Mouse (Mus musculus) neural tube, embryonic 13.5 days (tissue): Measurements from ENCODE around the gene Krt84. TPM values are rescaled to one million over a fixed set of nuclear protein-coding genes. Genes with fewer than 3 reads are reported as not detected.
A peak's percentile ranks its signal among the peaks of the same experiment; 100 is the strongest.
"Not testable (repeated sequence)": the region's sequence is repeated elsewhere in the genome, so short reads cannot be mapped to it uniquely, and the experiment has no call there.

Experiments
- ATAC-seq: fragments of 200-750 bp; cut with Nextera tagmentation; 2 replicates; pipeline ENCODE4 v1.8.0; 2017; ENCODE audit warnings: low read depth, mild to moderate bottlenecking, moderate TSS enrichment, moderate library complexity
- H3K27ac ChIP-seq: fragments of 300-500 bp; sonication (generic); replicated peaks from 2 replicates; pipeline ENCODE4 v1.5.1; 2015; ENCODE audit warnings: moderate library complexity, mild to moderate bottlenecking, inconsistent platforms
- H3K27me3 ChIP-seq: fragments of 300-500 bp; sonication (generic); 2 replicates; pipeline ENCODE4 v1.6.1; 2015; ENCODE audit warnings: mild to moderate bottlenecking, inconsistent platforms
- H3K36me3 ChIP-seq: fragments of 300-500 bp; sonication (generic); 2 replicates; pipeline ENCODE4 v1.6.1; 2015; ENCODE audit warnings: mild to moderate bottlenecking, inconsistent platforms
- H3K4me1 ChIP-seq: fragments of 300-500 bp; sonication (generic); replicated peaks from 2 replicates; pipeline ENCODE4 v1.6.1; 2015; ENCODE audit warnings: inconsistent platforms
- H3K4me2 ChIP-seq: fragments of 300-500 bp; sonication (generic); 2 replicates; pipeline ENCODE4 v1.6.1; 2015; ENCODE audit warnings: inconsistent platforms, mild to moderate bottlenecking, moderate library complexity
- H3K4me3 ChIP-seq: fragments of 300-500 bp; sonication (generic); 2 replicates; pipeline ENCODE4 v1.5.1; 2015; ENCODE audit warnings: mild to moderate bottlenecking, inconsistent platforms
- H3K9ac ChIP-seq: fragments of 300-500 bp; sonication (generic); 2 replicates; pipeline ENCODE4 v1.6.1; 2015; ENCODE audit warnings: moderate library complexity, mild to moderate bottlenecking, inconsistent platforms
- H3K9me3 ChIP-seq: fragments of 300-500 bp; sonication (generic); 2 replicates; pipeline ENCODE4 v1.6.1; 2016; ENCODE audit warnings: inconsistent platforms
- WGBS: fragments of 180-500 bp; shearing (Covaris S2); methylation state at CpG from one replicate; pipeline ENCODE4 v1.1.7; 2015; 5-methylcytosine and 5-hydroxymethylcytosine counted together
- polyA plus RNA-seq: library from polyadenylated mRNA; unstranded; fragments of >200 nt; fragmentation: Nextera tagmentation; extraction: Ambion mirVana; gene quantifications from 2 replicates; pipeline ENCODE4 v1.2.1, GENCODE M21; 2015

Krt84 gene
- polyA plus RNA-seq, 1 experiment from 2014 or later: not detected

DNA sequence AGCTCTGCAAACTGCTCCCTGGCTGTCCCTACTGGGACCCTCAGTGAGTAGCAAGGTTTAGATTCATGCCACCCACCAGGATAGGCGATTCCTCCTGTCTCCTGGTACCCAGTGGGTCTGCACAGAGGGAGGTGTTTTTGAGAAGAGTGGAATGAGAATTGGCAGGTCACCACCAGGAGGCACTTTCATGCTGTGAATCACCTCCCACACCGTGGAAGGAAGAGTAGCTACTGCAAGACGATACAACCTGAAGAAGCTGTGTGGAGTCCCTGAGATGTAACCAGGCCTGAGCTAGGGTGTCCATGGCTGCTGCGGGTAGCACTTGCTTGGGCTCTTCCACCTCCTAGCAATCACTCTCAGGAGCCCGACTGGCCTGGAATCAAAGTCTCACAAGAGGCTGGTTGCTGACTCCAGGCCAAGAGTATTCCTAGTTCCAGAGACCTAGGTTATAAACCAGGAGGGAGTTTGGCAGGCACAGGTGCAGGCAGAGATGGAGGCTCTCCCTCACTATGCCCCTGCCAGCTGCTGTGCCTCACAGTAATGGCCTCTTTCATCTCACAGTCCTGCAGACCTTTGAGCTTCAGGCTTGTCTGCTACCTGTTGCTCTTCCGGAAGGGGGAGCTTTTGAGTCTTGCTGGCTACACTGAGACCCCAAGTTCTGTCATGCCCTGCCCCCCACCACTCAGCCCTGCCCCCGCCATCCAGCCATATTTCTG, 5.4 kb upstream of the Krt84 start:
- Histone ChIP-seq H3K4me2 (no peak overlapping the region), H3K9me3 (no peaks in the 10 kb centered on the region), H3K4me1 (peaks cover 8% of the 10 kb centered on the region), H3K4me3 (no peak overlapping the region), H3K27ac (no peak overlapping the region), H3K36me3 (no peaks in the 10 kb centered on the region), H3K9ac (no peak overlapping the region), H3K27me3 (no peaks in the 10 kb centered on the region)
- 39% methylated on average over 7 of the region's 7 CpGs for WGBS
- ATAC-seq: no peak

DNA sequence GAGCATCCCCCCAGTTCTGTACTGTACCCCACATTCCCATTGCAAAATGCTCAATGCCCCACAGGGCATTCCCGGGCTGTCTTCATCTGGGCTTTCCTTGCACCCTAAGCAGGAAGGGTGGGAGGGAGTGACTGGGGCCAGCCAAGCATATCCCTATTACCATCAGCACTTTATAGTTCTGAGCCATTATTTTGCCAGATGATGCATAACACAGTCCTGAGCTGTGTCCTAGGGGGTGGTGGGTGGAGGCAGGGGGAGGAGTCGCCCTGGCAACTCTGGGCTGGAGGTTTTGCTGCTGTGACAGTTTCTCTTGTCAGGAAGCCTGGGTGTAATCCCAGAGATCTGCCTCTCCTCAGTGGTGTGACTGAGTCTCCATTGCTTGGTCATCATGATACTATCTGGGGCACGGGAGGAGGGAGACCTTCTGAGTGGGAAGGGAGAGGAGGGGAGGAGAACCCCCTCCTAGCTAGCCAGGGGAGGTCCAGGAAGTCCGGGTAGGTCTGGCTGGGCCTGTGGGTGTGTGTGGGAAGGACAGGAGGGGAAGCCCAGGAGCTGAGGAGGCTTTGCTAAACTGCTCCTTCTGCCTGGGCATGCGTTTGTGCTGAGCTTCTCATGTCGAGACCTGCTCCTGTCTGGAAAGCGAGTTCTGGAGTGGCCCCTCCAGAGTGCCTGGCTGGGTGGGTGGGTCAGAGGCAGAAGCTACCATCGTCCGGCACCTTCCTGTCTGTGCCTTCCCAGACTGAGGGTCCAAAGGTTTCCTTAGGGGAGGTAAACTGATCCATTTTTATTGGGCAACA, 3.6 kb upstream of the Krt84 start:
- Histone ChIP-seq H3K36me3 (no peaks in the 10 kb centered on the region), H3K4me3 (no peak overlapping the region), H3K9me3 (no peaks in the 10 kb centered on the region), H3K9ac (no peak overlapping the region), H3K27me3 (no peaks in the 10 kb centered on the region), H3K4me2 (no peak overlapping the region), H3K27ac (no peak overlapping the region), H3K4me1 (peaks cover 8% of the 10 kb centered on the region)
- WGBS: 67% methylated on average over 9 of the region's 9 CpGs
- peak; percentile 53; the same call in 1 of the 2 replicates for ATAC-seq

DNA sequence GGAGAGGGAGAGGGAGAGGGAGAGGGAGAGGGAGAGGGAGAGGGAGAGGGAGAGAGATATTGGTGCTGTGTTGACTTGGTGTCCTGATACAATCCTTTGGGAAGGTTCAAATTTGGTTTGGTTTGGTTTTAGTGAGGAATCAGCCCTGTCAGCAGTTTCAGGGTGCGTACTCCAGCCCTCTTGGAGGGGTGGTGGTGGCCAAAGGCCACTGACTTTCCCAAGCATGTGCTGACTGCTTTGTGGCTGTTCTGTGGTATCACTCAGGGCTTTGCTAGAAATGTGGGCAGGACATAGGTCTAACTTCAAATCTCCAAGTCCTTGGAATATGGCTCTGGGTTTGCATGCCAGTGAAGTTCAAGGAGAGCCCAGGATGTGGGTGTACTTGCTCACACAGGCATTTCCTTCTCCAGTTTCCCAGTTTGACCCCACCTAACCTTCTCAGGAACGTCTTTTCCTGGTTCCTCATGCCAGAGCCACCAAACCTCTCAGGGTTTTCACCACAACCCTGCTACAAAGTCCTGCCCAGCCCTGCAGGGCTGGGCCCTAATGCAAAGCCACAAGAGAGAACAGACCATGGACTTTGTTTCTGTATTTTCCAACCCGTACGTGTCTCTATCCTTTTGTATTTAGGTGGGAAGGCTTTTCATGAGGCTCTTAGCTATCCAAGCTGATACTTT, 9.9 kb downstream of the Krt84 start:
- H3K4me2 ChIP-seq: no peak overlapping the region
- WGBS: 86% methylated on average over 4 of the region's 4 CpGs
- no peaks in the 10 kb centered on the region for H3K36me3 ChIP-seq
- peaks cover 6% of the 10 kb centered on the region; the same call in 1 of the 2 replicates for H3K27me3 ChIP-seq
- ATAC-seq: no peak
- no peak overlapping the region for H3K4me3 ChIP-seq
- H3K27ac ChIP-seq: no peak overlapping the region
- no peak overlapping the region for H3K9ac ChIP-seq
- H3K9me3 ChIP-seq: no peaks in the 10 kb centered on the region
- no peaks in the 10 kb centered on the region for H3K4me1 ChIP-seq

DNA sequence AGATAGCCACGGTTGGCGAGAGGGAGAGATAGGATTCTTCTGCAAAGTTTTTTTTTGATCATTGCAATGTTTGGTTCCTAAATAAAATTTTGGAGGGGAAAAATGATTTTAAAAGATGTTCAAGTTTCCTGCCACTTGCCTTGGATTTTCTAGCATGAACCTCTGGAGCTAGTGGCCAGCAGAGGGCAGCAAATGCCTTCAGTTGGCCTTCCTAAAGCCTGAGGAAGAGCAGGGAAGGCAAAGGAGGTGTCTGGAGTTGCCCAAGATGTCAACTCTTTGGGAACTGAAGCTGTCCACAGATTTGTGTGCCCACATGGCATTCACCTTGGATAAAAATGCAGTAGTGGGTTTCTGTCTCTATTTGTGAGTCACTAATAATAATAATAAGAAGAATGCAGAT, 12.8 kb downstream of the Krt84 start:
- Histone ChIP-seq H3K27me3 (peaks cover 6% of the 10 kb centered on the region; the same call in 1 of the 2 replicates), H3K27ac (no peak overlapping the region), H3K4me1 (no peaks in the 10 kb centered on the region), H3K9me3 (no peaks in the 10 kb centered on the region), H3K9ac (no peak overlapping the region), H3K36me3 (no peaks in the 10 kb centered on the region), H3K4me2 (no peak overlapping the region), H3K4me3 (no peak overlapping the region)
- WGBS: 16% methylated on average over 2 of the region's 2 CpGs
- ATAC-seq: no peak

DNA sequence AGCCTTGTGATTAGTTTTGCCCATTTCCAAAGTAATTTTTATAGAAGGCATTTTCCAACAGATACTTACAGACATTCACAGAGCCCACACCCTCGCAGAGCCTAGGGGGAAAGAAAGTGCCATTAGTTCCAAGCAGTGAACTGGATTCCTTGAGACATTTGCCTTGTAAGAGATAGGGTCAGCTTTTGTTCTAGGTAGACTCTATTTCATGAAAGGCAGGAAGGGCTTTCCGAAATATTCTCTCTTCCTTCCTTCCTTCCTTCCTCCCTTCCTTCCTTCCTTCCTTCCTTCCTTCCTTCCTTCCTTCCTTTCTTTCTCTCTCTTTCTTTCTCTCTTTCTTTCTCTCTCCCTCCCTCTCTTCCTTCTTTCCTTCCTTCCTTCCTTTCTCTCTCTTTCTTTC, 15.5 kb downstream of the Krt84 start, which contains the start of gene Gm49425:
Gene Gm49425 (minus strand): TSS at position 101 of the 400 bp plus-strand sequence.
- not testable (repeated sequence) for ATAC-seq, H3K27me3 ChIP-seq
- 76% methylated on average over 2 of the region's 2 CpGs for WGBS

DNA sequence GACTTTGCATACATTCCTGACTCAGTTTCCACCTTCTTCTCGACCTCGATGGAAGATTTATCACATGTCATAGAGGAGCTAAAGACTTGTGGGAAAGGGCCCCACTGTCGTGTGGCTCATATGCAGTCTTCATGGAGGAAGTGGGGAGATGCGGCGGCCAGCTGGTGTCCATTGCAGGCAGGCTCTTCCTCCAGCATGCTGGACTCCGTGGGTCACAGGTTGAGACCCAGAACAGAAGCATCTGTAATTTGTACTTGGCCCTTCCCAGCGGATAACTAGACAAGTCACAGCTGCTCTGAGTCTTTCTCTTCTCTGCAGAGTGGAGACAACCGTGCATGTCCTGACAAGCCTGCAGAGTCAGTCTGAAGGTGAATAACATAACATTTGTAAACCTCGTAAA, 24.4 kb downstream of the Krt84 start:
- H3K36me3 ChIP-seq: no peaks in the 10 kb centered on the region
- no peaks in the 10 kb centered on the region for H3K9me3 ChIP-seq
- no peaks in the 10 kb centered on the region for H3K4me1 ChIP-seq
- no peaks in the 10 kb centered on the region for H3K27me3 ChIP-seq
- ATAC-seq: no peak
- WGBS: 77% methylated on average over 9 of the region's 9 CpGs
- no peak overlapping the region for H3K4me3 ChIP-seq
- H3K4me2 ChIP-seq: no peak overlapping the region
- H3K27ac ChIP-seq: no peak overlapping the region
- H3K9ac ChIP-seq: no peak overlapping the region

More for the DNA sequence above, 15.5 kb downstream of the Krt84 start, which contains the start of gene Gm49425:
- H3K27ac ChIP-seq, H3K4me3 ChIP-seq, H3K9me3 ChIP-seq, H3K4me1 ChIP-seq, H3K36me3 ChIP-seq, H3K4me2 ChIP-seq, H3K9ac ChIP-seq: not testable (repeated sequence)

DNA sequence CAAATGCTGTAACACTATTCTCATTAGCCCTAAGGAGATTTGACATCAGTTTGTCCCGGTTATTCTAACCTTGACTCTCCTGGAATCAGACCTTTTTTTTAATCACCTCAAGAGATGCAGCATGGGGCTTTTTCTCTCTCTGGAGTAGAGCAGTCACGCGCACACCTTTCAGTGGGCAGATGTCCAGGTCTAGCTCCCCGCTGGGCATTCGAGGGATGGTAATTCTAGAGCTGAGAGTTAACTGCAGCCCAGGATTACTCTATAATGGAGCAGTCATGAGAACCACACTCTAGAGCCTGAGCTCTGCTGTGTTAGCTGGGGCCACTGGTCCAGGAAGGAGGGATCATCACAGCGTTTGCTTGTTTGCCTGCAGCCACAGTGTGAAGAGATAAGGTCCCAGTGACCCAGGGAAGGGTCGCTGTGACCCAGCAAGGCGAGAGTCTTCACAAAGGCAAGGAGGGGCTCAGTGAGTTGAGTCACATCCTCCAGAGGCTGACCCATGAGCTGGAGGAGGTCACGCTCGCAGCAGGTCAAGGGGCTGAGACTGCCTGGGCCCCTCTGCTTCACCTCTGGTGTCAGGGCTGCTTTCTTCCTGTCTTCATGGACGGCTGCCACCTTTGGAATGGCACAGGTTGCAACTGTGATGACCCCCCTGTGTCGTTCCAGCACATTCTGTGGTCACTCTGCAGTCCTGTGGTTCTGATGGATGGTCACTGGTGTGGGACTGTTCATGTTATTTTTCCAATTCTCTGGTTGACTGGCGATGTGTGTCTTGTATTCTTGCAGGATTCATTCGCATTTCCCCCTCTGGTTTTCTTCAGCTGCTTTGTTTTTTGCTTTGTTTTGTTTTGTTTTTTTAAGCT, 25.5 kb downstream of the Krt84 start:
- H3K4me2 ChIP-seq: no peak overlapping the region
- ATAC-seq: no peak
- no peak overlapping the region for H3K9ac ChIP-seq
- H3K4me3 ChIP-seq: no peak overlapping the region
- no peaks in the 10 kb centered on the region for H3K27me3 ChIP-seq
- H3K9me3 ChIP-seq: no peaks in the 10 kb centered on the region
- H3K36me3 ChIP-seq: no peaks in the 10 kb centered on the region
- no peak overlapping the region for H3K27ac ChIP-seq
- WGBS: 71% methylated on average over 14 of the region's 14 CpGs
- no peaks in the 10 kb centered on the region for H3K4me1 ChIP-seq

DNA sequence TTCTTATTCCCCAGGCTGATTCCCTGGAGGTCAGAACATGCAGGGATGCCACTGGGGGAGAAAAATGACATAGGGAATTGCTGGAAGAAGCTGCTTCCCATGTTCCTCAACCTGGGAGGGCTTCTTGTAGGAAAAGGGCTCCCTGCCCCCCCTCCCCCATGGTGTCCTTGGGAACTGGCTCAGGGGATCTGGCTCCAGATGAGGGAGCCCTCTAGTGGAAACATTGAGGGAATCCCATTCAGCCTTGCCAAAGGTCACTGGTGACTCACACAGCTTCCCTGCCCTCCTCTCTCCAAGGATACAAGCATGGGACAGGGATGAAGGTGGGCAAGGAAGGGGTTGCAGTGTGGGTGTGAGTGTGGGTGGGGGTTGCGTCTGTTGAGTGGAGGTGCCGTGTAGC, 35.4 kb downstream of the Krt84 start:
- Histone ChIP-seq H3K4me1 (no peaks in the 10 kb centered on the region), H3K27ac (no peak overlapping the region), H3K4me3 (no peak overlapping the region), H3K9me3 (no peaks in the 10 kb centered on the region), H3K36me3 (no peaks in the 10 kb centered on the region), H3K9ac (no peak overlapping the region), H3K4me2 (no peak overlapping the region), H3K27me3 (no peaks in the 10 kb centered on the region)
- ATAC-seq: no peak
- 78% methylated on average over 2 of the region's 2 CpGs for WGBS

DNA sequence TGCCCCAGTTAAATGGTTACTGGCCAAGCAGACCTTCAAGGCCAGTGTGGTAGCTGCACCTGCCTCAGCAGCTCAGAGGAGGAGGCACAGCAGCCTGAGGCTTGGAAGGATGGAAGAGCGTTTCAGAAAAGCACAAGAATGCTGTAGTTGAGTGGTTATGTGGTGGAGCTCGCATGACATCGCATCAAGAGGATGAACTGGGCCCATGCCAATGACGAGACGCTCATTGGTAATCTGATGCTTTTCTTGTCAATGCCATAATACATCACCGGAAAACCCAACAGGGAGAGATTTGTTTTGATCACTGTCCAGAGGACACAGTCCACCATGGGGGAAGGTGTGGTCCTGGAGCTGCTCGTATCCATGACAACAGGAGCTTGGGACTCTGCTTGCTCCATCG, 37.4 kb downstream of the Krt84 start:
- Histone ChIP-seq H3K36me3 (no peaks in the 10 kb centered on the region), H3K4me1 (no peaks in the 10 kb centered on the region), H3K9me3 (no peaks in the 10 kb centered on the region), H3K27ac (no peak overlapping the region), H3K4me2 (no peak overlapping the region), H3K4me3 (no peak overlapping the region), H3K9ac (no peak overlapping the region), H3K27me3 (no peaks in the 10 kb centered on the region)
- no peak for ATAC-seq
- WGBS: 79% methylated on average over 8 of the region's 8 CpGs

DNA sequence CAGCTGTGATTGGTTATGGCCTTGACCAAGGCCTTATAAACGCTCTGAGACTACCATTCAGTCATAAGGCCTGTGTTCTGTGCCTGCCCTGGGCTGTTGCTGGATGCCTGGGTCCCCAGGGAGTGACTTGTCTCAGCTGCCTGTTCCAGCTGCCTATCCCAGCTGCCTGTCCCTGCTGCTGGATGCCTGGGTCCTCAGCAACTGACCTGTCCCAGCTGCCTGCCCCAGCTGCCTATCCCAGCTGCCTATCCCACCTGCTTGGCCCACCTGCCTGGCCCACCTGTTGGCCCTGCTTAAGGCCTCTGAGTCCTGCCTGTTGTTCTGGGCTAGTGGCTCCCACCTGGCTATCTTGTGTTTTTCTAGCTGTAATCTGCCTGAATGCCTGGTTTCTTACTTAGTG, 38.4 kb downstream of the Krt84 start:
- Histone ChIP-seq H3K4me1 (no peaks in the 10 kb centered on the region), H3K4me3 (no peak overlapping the region), H3K36me3 (no peaks in the 10 kb centered on the region), H3K9ac (no peak overlapping the region), H3K9me3 (no peaks in the 10 kb centered on the region), H3K27ac (no peak overlapping the region), H3K27me3 (no peaks in the 10 kb centered on the region), H3K4me2 (no peak overlapping the region)
- no peak for ATAC-seq
- 50% methylated on average over 1 of the region's 1 CpGs for WGBS

DNA sequence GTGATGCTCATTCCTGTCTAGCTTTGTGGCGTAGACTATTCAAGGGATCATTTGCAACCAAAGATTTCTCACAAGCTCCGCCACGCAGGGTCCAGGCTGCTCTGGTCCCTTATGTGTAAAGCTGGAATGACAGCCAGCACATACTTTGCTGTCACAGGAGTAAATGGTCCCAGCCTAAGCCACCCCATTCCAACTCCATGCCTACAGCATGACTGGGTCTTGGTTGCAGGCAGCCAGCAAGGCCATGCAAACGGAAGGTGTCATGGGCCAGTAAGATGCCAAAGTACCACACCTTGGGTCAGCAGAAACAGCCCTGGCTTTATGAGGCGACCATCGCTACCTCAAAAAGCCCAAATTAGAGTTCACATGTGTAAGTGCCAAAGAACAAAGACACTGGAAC, 38.9 kb downstream of the Krt84 start:
- Histone ChIP-seq H3K27me3 (no peaks in the 10 kb centered on the region), H3K36me3 (no peaks in the 10 kb centered on the region), H3K4me3 (no peak overlapping the region), H3K4me2 (no peak overlapping the region), H3K4me1 (no peaks in the 10 kb centered on the region), H3K27ac (no peak overlapping the region), H3K9me3 (no peaks in the 10 kb centered on the region), H3K9ac (no peak overlapping the region)
- WGBS: 91% methylated on average over 6 of the region's 6 CpGs
- no peak for ATAC-seq
